In genomic region chr2:125723086-125723407, GRCm38 (mm10) we compare ENCODE assay signal across 9 mouse cellular contexts. TPM values are rescaled to one million over a fixed set of nuclear protein-coding genes. Genes with fewer than 3 reads are reported as not detected.
DNase-seq lines count a peak whose midpoint lies in the region; ATAC-seq and TF ChIP-seq lines count a peak whose summit lies in the region.
"Had no signal": no experiment of that assay in that cellular context is flagged by ENCODE, and none has a peak within 500 bp of the region (broad histone marks: within the 10 kb centered on the region; RNA-seq: fewer than 3 reads in every experiment).

No protein-coding gene starts in this region.

- intact Hi-C loops in heart, postnatal 10 days (cut with DNase I) = no loop called here

- TF ChIP-seq CTCF in forebrain, postnatal 0 days (IDR thresholded peaks at IDR 0.05; ENCODE audit: low read depth) = no peak

- H3K9me3 ChIP-seq in heart, embryonic 12.5 days (replicated peaks) = no peaks in the 10 kb centered on the region
- H3K9me3 ChIP-seq in ES-E14 (ENCODE audit: control insufficient read depth, insufficient read depth, low read depth, low read length) = no peaks in the 10 kb centered on the region
- H3K9me3 ChIP-seq in forebrain, postnatal 0 days (ENCODE audit: low read length) = no peaks in the 10 kb centered on the region
- H3K9me3 ChIP-seq in midbrain, embryonic 10.5 days (replicated peaks) = no peaks in the 10 kb centered on the region
- H3K9me3 ChIP-seq: G1E had no signal

- H3K27ac ChIP-seq in heart, embryonic 12.5 days (ENCODE audit: poor library complexity, severe bottlenecking) = no peak overlapping the region
- H3K27ac ChIP-seq in ES-E14 (ENCODE audit: insufficient read depth, low read depth, low read length, poor library complexity, severe bottlenecking) = no peak overlapping the region
- no peak overlapping the region for H3K27ac ChIP-seq in forebrain, postnatal 0 days (ENCODE audit: low read depth, low read length)
- H3K27ac ChIP-seq in midbrain, embryonic 10.5 days (replicated peaks) = peak overlapping the region; percentile 71

- no peaks in the 10 kb centered on the region for H3K36me3 ChIP-seq in heart, embryonic 12.5 days
- no peaks in the 10 kb centered on the region for H3K36me3 ChIP-seq in ES-E14 (ENCODE audit: control insufficient read depth, insufficient read depth, low read length, poor library complexity, severe bottlenecking)
- H3K36me3 ChIP-seq in forebrain, postnatal 0 days (ENCODE audit: insufficient read depth) = no peaks in the 10 kb centered on the region
- no peaks in the 10 kb centered on the region for H3K36me3 ChIP-seq in midbrain, embryonic 10.5 days
- H3K36me3 ChIP-seq: G1E had no signal

- H3K4me1 ChIP-seq in heart, embryonic 12.5 days (replicated peaks) = peaks cover 8% of the 10 kb centered on the region; the same call in 1 of the 2 replicates
- H3K4me1 ChIP-seq in ES-E14 (ENCODE audit: control insufficient read depth in 2 of 2, insufficient read depth in 2 of 2, low read length in 2 of 2, poor library complexity in 1 of 2) = peaks cover 0 to 11% of the 10 kb centered on the region in 2 experiments; a peak in 2 of 4 replicates
- 0 out of 2 replicates have a peak, but pooled peaks cover 7% of the 10 kb centered on the region for H3K4me1 ChIP-seq in forebrain, postnatal 0 days (ENCODE audit: insufficient read depth)
- peaks cover 28% of the 10 kb centered on the region for H3K4me1 ChIP-seq in midbrain, embryonic 10.5 days

- DNase-seq in heart, postnatal 10 days = no peak
- no peak for DNase-seq in ES-E14 (ENCODE audit: low read depth, low spot score)
- no peak for DNase-seq in forebrain, postnatal 0 days
- DNase-seq in midbrain, embryonic 10.5 days (ENCODE audit: low spot score) = no peak
- no peak for DNase-seq in adrenal gland, adult 18-20 months (ENCODE audit: low spot score in 2 of 2)
- no peak for DNase-seq in frontal cortex, postnatal 36 days (ENCODE audit: low spot score in 2 of 2)
- no peak for DNase-seq in kidney, postnatal 25 days

- peak overlapping the region; percentile 56 for H3K4me3 ChIP-seq in heart, embryonic 12.5 days
- H3K4me3 ChIP-seq in ES-E14 (ENCODE audit: insufficient read depth in 1 of 2, low read depth in 1 of 2, low read length in 2 of 2, poor library complexity in 1 of 2, severe bottlenecking in 1 of 2) = peak overlapping the region; percentile 42 to 53
- H3K4me3 ChIP-seq in forebrain, postnatal 0 days (ENCODE audit: low read depth, low read length) = peak overlapping the region; percentile 49
- H3K4me3 ChIP-seq in midbrain, embryonic 10.5 days = peak overlapping the region; percentile 70

- H3K4me2 ChIP-seq in heart, embryonic 12.5 days = peak overlapping the region; percentile 99
- peak overlapping the region; percentile 100 for H3K4me2 ChIP-seq in forebrain, postnatal 0 days (ENCODE audit: low read depth)

- in situ Hi-C loops in ES-E14 (cut with MboI; ENCODE audit: low sequenced_read_pairs in 2 of 2, unreplicated experiment in 2 of 2) = no loop called here

- WGBS in heart, embryonic 12.5 days = 3% methylated on average over 18 of the region's 18 CpGs
- 6% methylated on average over 18 of the region's 18 CpGs for WGBS in forebrain, postnatal 0 days
- 1% methylated on average over 18 of the region's 18 CpGs for WGBS in midbrain, embryonic 10.5 days

- ATAC-seq in heart, embryonic 12.5 days (ENCODE audit: insufficient number of reproducible peaks, low FRiP score) = no peak
- no peak for ATAC-seq in forebrain, postnatal 0 days

- H3K27me3 ChIP-seq in heart, embryonic 12.5 days (replicated peaks) = peaks cover 47% of the 10 kb centered on the region
- H3K27me3 ChIP-seq in forebrain, postnatal 0 days (ENCODE audit: insufficient read depth, low read length) = peaks cover 12% of the 10 kb centered on the region; the same call in 1 of the 2 replicates
- H3K27me3 ChIP-seq in midbrain, embryonic 10.5 days (ENCODE audit: low read depth, poor library complexity, severe bottlenecking) = peaks cover 78% of the 10 kb centered on the region

- H3K9ac ChIP-seq in heart, embryonic 12.5 days = peak overlapping the region; percentile 71
- H3K9ac ChIP-seq in ES-E14 (ENCODE audit: insufficient read depth, low read depth, low read length, poor library complexity, severe bottlenecking) = no peak overlapping the region
- H3K9ac ChIP-seq in forebrain, postnatal 0 days = peak overlapping the region; percentile 59

TF ChIP-seq in ES-E14, 5 proteins besides CTCF, POLR2A, EP300 and RAD21:
- no peak for TF ChIP-seq CHD2 (IDR thresholded peaks at IDR 0.05; ENCODE audit: low read depth, low read length)
- TF ChIP-seq HCFC1 (IDR thresholded peaks at IDR 0.05; ENCODE audit: borderline replicate concordance, insufficient read depth, low read length) = no peak
- no peak for TF ChIP-seq MAFK (IDR thresholded peaks at IDR 0.05; ENCODE audit: insufficient read depth, low read depth, low read length)
- no peak for TF ChIP-seq ZNF384 (IDR thresholded peaks at IDR 0.05; ENCODE audit: low read depth, low read length)
- no peak for TF ChIP-seq ZC3H11A (IDR thresholded peaks at IDR 0.05; ENCODE audit: borderline replicate concordance, low read depth, low read length)

RNA-seq across cellular contexts. Expression of gene Shc4, which starts 0.9 kb away (rescaled TPM):
- polyA plus RNA-seq in heart, embryonic 12.5 days (2016; fragmentation: Nextera tagmentation; extraction: Ambion mirVana) = 1.2 and 1.6 TPM in 2 replicates
- total RNA-seq in heart, postnatal 10 days (2021) = under 1 TPM; 0.77 TPM
- total RNA-seq in ES-E14 (2012; rRNA removed) = 0.79 and 1.1 TPM in 2 replicates
- total RNA-seq in forebrain, postnatal 0 days (2014; rRNA removed) = 4.3 and 6.8 TPM in 2 replicates
- 0.79 and 2.5 TPM in 2 replicates for polyA plus RNA-seq in forebrain, postnatal 0 days (2015; fragmentation: Nextera tagmentation; extraction: Ambion mirVana)
- 1.3 TPM in 2 replicates for polyA plus RNA-seq in midbrain, embryonic 10.5 days (2016; fragmentation: Nextera tagmentation; extraction: Ambion mirVana)
- 1 to 10 TPM; 2.8 to 3.0 TPM for total RNA-seq in adrenal gland, adult 18-20 months (2021)

RNA-seq across cellular contexts. Expression of gene Eid1, which starts 50.2 kb away (rescaled TPM):
- 216 and 224 TPM in 2 replicates for polyA plus RNA-seq in heart, embryonic 12.5 days (2016; fragmentation: Nextera tagmentation; extraction: Ambion mirVana)
- total RNA-seq in heart, postnatal 10 days (2021) = 10 to 100 TPM; 73.4 to 85.2 TPM
- total RNA-seq in ES-E14 (2012; rRNA removed) = 12.5 and 23.6 TPM in 2 replicates
- total RNA-seq in forebrain, postnatal 0 days (2014; rRNA removed) = 575 and 636 TPM in 2 replicates
- polyA plus RNA-seq in forebrain, postnatal 0 days (2015; fragmentation: Nextera tagmentation; extraction: Ambion mirVana) = 454 and 459 TPM in 2 replicates
- 125 and 148 TPM in 2 replicates for polyA plus RNA-seq in midbrain, embryonic 10.5 days (2016; fragmentation: Nextera tagmentation; extraction: Ambion mirVana)
- total RNA-seq in adrenal gland, adult 18-20 months (2021) = 100 to 1,000 TPM; 108 to 126 TPM
- polyA plus RNA-seq: G1E had no signal

RNA-seq across cellular contexts. Expression of gene Secisbp2l, which starts 59.6 kb away (rescaled TPM):
- polyA plus RNA-seq in heart, embryonic 12.5 days (2016; fragmentation: Nextera tagmentation; extraction: Ambion mirVana) = 16.7 and 16.8 TPM in 2 replicates
- 10 to 100 TPM; 35.2 to 35.9 TPM for total RNA-seq in heart, postnatal 10 days (2021)
- 11.7 and 14.9 TPM in 2 replicates for total RNA-seq in ES-E14 (2012; rRNA removed)
- total RNA-seq in forebrain, postnatal 0 days (2014; rRNA removed) = 56.8 and 65.6 TPM in 2 replicates
- 20.9 and 29.8 TPM in 2 replicates for polyA plus RNA-seq in forebrain, postnatal 0 days (2015; fragmentation: Nextera tagmentation; extraction: Ambion mirVana)
- polyA plus RNA-seq in midbrain, embryonic 10.5 days (2016; fragmentation: Nextera tagmentation; extraction: Ambion mirVana) = 15.8 and 21.9 TPM in 2 replicates
- 10 to 100 TPM; 49.9 to 57.2 TPM for total RNA-seq in adrenal gland, adult 18-20 months (2021)
